Mouse (Mus musculus) cerebellum, adult 2 months (tissue): Measurements from ENCODE around the gene Adgrv1.

ENCODE experiments used
- CTCF ChIP-seq: fragments of 200-500 bp; IDR thresholded peaks from 2 replicates; pipeline ENCODE4 v1.5.1; 2011; ENCODE audit warnings: low read depth, mild to moderate bottlenecking, control low read depth, low read length, moderate library complexity, borderline replicate concordance; ENCODE audit not compliant: insufficient read depth
- POLR2A ChIP-seq: fragments of 200-500 bp; IDR thresholded peaks from 2 replicates; pipeline ENCODE4 v1.6.1; 2011; ENCODE audit warnings: low read length, control low read depth, borderline replicate concordance; ENCODE audit not compliant: insufficient read depth

DNA sequence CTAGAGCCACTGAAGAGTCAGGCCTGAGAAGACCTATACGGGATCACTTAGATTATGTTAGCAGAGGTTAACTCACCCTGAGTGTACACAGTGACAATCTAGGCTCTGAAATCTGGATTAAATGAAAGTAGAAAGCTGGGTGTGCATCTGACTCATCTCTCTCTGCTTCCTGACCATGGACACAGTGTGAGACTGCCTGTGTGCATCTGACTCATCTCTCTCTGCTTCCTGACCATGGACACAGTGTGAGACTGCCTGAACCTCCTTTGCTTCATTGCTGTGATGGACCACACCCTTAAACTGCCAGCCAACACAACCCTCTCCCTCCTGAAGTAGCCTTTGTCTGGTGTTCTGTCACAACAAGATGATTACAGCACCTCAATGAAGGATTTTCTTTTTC, 231.2 kb downstream of the Adgrv1 start:
- TF ChIP-seq POLR2A (no peak), CTCF (no peak)
